Mouse (Mus musculus) lung, adult 2 months (tissue): ENCODE measurements around the gene Rnf39. TPM values are rescaled to one million over a fixed set of nuclear protein-coding genes. Genes with fewer than 3 reads are reported as not detected.

Experiments used
- DNase-seq: peaks from one replicate; pipeline ENCODE4 v3.0.0; 2022
- H3K4me1 ChIP-seq: fragments of 200-500 bp; 2 replicates; pipeline ENCODE4 v1.6.1; 2011; ENCODE audit warnings: low read length; ENCODE audit not compliant: control insufficient read depth, insufficient read depth
- H3K4me3 ChIP-seq: fragments of 200-500 bp; replicated peaks from 2 replicates; pipeline ENCODE3; 2011; ENCODE audit warnings: low read depth, mild to moderate bottlenecking, control low read depth, low read length; ENCODE audit errors: extremely low read depth
- CTCF ChIP-seq: fragments of 200-500 bp; IDR thresholded peaks from 2 replicates; pipeline ENCODE4 v1.5.1; 2011; ENCODE audit warnings: mild to moderate bottlenecking, low read length, control low read depth; ENCODE audit not compliant: insufficient read depth
- POLR2A ChIP-seq: fragments of 200-500 bp; IDR thresholded peaks from 2 replicates; pipeline ENCODE4 v1.6.1; 2011; ENCODE audit warnings: low read depth, mild to moderate bottlenecking, control low read depth, low read length, borderline replicate concordance; ENCODE audit errors: extremely low read depth
- WGBS: fragments of 180-500 bp; shearing (Covaris S2); methylation state at CpG from one replicate; pipeline ENCODE4 v1.1.7; 2018; 5-methylcytosine and 5-hydroxymethylcytosine counted together
- polyA plus RNA-seq: library from polyadenylated mRNA; depleted of rRNA; stranded (reverse); fragments of >200 nt; gene quantifications from 2 replicates; pipeline ENCODE4 v1.2.3, GENCODE M21; 2012

Gene Rnf39
- polyA plus RNA-seq, 1 experiment, result 42.1 TPM

DNA sequence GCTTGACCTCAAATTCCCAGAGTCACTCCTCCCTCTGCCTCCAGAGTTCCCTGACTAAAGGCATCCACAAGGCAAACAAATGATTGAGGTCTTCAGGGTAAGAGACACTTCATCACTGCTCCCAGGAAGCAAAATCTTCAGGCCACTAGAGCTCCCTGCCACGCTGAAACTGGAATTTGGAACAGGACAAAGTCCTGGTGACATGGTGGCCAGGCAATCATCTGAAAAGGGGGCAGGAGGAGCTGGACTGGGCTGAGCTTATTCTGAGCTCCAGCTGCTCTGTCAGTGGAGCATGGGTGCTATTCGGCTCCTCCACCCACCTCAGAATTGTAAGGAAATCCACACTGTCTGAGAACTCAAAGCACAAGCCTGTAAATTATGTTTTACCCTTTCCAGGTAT, 30.7 kb upstream of the Rnf39 start:
- 57% methylated on average over 2 of the region's 2 CpGs for WGBS
- H3K4me1 ChIP-seq, result no peaks in the 10 kb centered on the region
- no peak for TF ChIP-seq CTCF
- no peak for TF ChIP-seq POLR2A
- DNase-seq, result no peak
- no peak overlapping the region for H3K4me3 ChIP-seq

DNA sequence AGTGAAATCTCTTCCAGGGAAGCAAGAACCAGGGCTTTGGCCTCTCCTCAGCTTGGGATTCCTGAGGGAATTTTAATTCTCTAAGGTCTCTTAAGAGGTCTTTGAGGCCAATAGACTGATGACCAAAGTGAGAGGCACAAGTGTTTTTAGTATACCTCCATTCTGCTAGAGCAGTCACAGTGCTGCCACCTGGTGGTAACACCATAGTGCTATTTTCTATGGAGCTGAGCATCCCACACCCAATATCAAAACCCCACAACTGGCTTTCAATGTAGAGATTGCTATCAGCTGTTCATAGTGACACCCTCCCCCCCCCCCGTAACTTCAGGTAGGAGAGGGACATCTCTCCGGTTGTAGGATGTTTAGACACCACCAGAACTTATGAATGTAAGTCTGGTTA, 28.6 kb upstream of the Rnf39 start:
- Histone ChIP-seq H3K4me1 (no peaks in the 10 kb centered on the region), H3K4me3 (no peak overlapping the region)
- peak; percentile 74 for DNase-seq
- TF ChIP-seq POLR2A (no peak), CTCF (peak; percentile 49; the same call in 1 of the 2 replicates)
- 6% methylated on average over 2 of the region's 2 CpGs for WGBS

DNA sequence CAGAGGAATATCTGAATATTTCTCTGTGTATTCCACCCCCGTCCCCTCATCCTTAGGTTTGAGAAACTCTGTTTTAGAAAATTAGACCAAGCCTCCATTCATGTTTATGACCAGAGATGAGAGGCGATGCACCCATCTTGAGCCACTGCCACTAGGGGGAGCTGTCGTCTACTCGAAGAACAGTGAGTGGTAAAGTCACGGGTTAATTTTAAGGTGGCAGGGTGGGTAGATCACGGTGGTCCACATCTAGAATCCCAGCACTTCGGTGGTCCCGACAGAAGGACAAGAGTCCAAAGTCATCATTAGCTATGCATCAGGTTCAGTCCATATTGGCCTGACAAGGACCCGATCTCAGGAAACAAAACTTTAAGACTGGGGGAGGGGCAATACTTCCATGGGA, 27.6 kb upstream of the Rnf39 start:
- no peak overlapping the region for H3K4me3 ChIP-seq
- DNase-seq, result peak; percentile 70
- H3K4me1 ChIP-seq, result no peaks in the 10 kb centered on the region
- TF ChIP-seq POLR2A (no peak), CTCF (peak; percentile 91)
- 10% methylated on average over 9 of the region's 9 CpGs for WGBS

DNA sequence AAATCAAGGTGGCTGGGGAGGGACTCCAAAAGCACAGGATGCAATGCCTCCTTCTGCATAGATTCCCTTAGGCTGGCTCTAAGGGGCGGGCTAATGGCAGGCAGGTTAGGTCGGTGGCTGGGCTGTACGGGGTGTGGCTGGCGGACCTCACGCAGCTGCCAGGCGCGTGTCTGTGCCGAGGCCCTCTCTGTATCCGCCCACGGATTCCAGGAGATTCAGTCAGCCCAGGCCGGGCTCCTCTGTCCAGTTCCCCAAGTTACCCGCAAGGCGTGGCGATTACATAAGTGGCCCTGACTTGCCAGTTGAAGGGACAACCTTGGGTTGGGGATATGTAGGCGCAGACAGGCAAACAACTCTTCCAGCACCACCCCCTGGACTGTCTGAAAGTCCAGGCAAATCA, 22.5 kb upstream of the Rnf39 start:
- no peaks in the 10 kb centered on the region for H3K4me1 ChIP-seq
- DNase-seq, result peak; percentile 20
- no peak for TF ChIP-seq CTCF
- no peak for TF ChIP-seq POLR2A
- 39% methylated on average over 15 of the region's 15 CpGs for WGBS
- H3K4me3 ChIP-seq, result no peak overlapping the region

DNA sequence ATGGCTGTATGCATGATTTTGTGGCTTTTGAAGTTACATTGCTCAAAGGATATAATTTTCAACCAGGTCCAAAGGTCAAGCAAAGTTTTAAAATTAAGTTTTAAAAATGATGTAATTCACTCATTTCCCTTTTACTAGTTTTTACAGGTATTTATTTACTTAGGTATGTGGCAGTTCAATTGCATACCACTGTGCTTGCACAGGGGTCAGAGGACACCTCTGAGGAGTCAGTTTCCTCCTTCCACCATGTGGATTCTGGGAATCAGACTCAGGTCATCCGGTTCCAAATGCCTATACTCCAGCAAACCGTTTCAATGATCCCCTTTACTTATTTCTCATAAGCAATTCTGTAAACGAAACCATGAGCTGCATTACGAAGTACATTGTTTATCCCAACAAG, 20.0 kb upstream of the Rnf39 start:
- Histone ChIP-seq H3K4me1 (no peaks in the 10 kb centered on the region), H3K4me3 (no peak overlapping the region)
- WGBS, result 73% methylated on average over 4 of the region's 4 CpGs
- no peak for TF ChIP-seq POLR2A
- no peak for TF ChIP-seq CTCF
- no peak for DNase-seq

DNA sequence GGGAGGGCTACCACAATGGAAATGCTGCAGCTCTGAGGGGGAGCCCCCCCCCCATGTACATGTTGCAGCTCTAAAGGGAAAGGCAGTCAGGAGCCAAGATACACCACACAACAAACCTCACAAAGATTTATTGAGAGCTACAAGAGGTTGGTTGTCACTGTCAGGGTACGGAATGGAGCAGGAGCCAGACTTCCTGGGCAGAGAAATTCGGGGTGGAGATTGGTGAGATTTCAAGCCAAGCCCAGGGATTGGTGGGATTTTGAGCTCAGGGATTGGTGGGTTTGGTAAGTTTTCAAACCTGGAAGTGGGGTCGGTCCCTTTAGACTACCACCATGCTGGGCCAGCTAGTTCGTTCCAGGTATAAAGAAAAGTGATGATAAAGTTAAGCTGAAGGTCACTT, 19.2 kb upstream of the Rnf39 start:
- H3K4me1 ChIP-seq, result no peaks in the 10 kb centered on the region
- H3K4me3 ChIP-seq, result no peak overlapping the region
- WGBS, result 60% methylated on average over 4 of the region's 4 CpGs
- TF ChIP-seq POLR2A (no peak), CTCF (no peak)
- no peak for DNase-seq

DNA sequence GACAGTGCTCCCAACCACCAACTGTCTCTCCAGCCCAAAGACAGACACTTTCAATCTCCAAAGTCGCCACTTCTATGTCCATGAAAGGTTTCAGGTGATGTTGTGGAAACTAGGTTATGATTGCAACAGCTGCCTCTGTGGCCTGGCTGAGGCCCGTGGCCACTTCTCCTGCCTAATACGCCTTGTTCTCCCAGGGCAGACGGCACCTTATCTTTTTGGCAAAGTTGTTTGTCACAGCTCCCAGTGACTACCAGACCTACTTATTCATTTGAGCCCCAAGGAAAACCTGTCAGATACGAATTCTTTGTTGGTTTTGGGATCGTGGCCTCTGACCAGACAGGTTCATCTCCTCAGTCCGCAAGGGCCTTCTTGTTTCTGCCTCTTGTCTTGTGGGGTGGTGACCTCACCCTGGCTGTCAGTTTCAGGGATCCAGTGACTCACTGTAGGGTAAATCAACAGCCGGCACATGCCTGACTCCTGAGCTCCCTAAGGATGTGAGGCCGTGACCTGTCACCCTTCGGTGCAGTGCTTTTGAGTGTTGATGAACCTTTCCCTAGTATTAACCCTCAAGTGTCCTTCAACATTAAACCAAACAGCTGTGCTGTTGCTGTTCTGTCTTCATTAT, 15.1 kb upstream of the Rnf39 start:
- H3K4me1 ChIP-seq, result no peaks in the 10 kb centered on the region
- DNase-seq, result no peak
- TF ChIP-seq CTCF, result no peak
- TF ChIP-seq POLR2A, result no peak
- no peak overlapping the region for H3K4me3 ChIP-seq
- 40% methylated on average over 10 of the region's 10 CpGs for WGBS

DNA sequence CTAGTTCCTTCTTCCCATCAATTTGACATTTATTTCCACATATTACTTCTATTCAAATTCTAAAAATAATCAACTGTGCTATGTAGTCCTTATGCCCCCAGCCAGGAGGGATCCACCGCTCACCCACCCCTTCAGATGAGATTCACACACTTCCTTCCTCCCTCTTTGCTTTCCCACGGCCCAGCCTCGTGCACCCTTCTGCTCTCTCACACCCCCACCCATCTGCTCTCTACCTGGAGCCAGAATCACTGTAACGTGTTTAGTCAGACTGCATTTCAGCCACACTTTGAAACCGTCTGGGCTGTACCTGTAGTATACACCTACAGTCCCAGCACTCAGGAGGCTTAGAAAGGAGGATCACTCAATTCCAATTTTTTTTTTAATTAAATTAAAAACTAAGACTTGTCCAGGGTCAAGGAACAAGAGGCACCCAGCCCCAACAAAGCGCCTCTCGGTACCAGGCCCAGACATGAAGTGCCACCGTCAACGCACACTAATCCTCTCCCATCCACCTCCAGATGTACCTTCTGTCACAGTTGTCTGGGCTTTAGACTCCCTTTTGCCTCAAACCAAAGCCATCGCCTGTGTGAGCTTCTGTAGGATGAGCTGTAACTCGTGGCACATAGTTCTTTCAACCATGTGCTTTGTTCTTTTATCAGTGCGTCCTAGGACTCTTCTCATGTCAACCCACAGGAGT, 13.3 kb upstream of the Rnf39 start:
- 72% methylated on average over 12 of the region's 12 CpGs for whole genome bisulfite sequencing
- no peak for DNase-seq
- no peak overlapping the region for H3K4me3 ChIP-seq
- no peaks in the 10 kb centered on the region for H3K4me1 ChIP-seq
- TF ChIP-seq CTCF, result no peak
- TF ChIP-seq POLR2A, result no peak

DNA sequence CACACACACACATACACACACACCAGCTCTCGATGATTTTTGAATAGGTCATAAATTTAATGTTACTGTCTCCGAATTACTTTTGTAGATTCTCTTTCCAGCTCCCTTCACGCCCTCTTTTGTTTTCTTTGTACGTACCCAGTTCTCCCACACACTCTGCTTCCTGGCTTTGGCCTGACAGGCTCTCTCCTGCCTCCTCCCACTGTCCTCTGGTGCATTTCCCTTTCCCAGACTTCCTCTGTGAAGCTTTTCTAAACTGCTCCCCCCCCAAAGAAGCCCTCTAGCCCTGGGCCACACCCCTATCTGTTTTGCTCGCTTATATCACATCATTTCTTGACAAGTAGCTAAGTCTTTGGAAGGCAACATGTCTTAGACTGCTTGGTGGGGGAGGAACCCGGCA, 12.5 kb upstream of the Rnf39 start:
- no peaks in the 10 kb centered on the region for H3K4me1 ChIP-seq
- 54% methylated on average over 6 of the region's 6 CpGs for WGBS
- TF ChIP-seq POLR2A, result no peak
- no peak overlapping the region for H3K4me3 ChIP-seq
- DNase-seq, result no peak

DNA sequence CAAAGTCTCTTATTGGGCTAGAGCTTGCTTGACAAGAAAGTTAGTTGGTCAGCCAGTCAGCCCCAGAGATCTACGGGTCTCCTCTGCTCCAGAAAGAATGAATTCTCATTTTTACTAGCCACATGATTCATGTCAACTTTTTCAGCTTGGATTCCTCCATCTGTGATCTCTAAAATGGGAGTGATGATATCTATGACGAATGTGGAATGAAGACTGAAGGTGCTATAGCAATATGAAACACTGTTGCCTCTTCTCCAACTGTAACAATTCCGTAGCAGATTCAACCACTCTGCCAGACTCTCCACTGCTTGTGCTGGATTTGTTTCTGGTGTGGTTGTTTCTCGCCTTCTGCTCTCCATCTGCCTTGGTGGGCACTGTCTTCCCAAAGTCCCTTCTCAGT, 11.6 kb upstream of the Rnf39 start:
- H3K4me3 ChIP-seq, result no peak overlapping the region
- no peak for DNase-seq
- H3K4me1 ChIP-seq, result no peaks in the 10 kb centered on the region
- 83% methylated on average over 4 of the region's 4 CpGs for WGBS
- no peak for TF ChIP-seq CTCF
- TF ChIP-seq POLR2A, result no peak

DNA sequence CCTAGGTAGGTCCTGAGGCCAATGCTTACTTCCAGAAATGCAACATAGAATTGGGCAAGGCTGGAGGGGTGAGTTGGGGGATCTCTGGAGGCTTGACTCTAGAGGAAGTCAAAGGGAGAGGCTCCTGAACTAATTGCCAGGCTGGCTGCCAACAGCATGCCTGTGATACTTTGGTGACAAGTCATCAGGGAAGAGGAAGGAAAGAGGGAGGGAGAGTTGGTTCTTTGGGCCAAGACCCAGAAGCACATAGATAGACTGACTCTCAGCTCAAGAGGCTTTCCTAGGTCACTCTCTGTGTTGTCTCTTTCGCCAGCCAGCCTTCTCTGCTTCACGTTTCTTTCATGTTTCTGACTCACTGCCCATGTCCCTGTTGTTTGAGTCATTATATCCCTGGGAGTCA, 10.9 kb upstream of the Rnf39 start:
- Histone ChIP-seq H3K4me3 (no peak overlapping the region), H3K4me1 (no peaks in the 10 kb centered on the region)
- TF ChIP-seq POLR2A (no peak), CTCF (no peak)
- WGBS, result 24% methylated on average over 2 of the region's 2 CpGs
- DNase-seq, result no peak
